Mouse (Mus musculus): ENCODE results near the gene Ptges.

DNA sequence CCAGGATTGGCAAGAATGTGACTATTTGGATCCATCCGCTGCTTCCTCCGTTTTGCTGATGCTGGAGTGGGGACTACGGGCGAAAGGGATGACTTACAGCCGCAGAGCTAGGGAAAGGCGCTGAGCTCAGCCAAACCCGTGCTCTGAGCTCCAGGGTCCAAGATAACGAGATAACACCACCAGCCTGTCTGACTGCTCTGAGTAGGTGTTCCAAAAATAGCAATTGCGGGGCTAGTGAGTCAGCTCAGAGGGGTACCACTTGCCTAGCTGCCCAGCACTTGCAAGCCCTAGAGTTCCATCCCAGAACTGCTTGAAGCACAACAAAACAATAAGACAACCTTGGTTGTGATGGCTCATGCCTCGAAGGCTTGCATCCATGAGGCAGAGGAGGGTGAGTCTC lies 87.0 kb downstream of the Ptges start:
- no peak for TF ChIP-seq CTCF (IDR thresholded peaks at IDR 0.05; ENCODE audit: insufficient read depth, low read depth, low read length)
- no peak for TF ChIP-seq POLR2A (IDR thresholded peaks at IDR 0.05; ENCODE audit: insufficient read depth, low read depth, low read length)

Data from olfactory bulb, adult 2 months (tissue).